Mouse (Mus musculus) WW6 (cell line): ENCODE data around the gene Fbxw5.

Experiments
- DNase-seq: peaks from one replicate; pipeline ENCODE4 v3.0.0-alpha.2; 2013; ENCODE audit warnings: low read depth, low spot score

Fbxw5 gene

GRCm38 (mm10) chr2:25477967-25478675 lies 22.4 kb upstream of the Fbxw5 start:
- DNase-seq = no peak

- DNase-seq = no peak
These were observed 20.8 kb upstream of the Fbxw5 start for GRCm38 (mm10) chr2:25479551-25480311.

GRCm38 (mm10) chr2:25480541-25480940 lies 20.0 kb upstream of the Fbxw5 start:
- no peak for DNase-seq

GRCm38 (mm10) chr2:25482969-25483368 lies 17.6 kb upstream of the Fbxw5 start:
- DNase-seq = no peak

GRCm38 (mm10) chr2:25484901-25485647 lies 15.5 kb upstream of the Fbxw5 start:
- DNase-seq = no peak

GRCm38 (mm10) chr2:25487965-25488670 lies 12.4 kb upstream of the Fbxw5 start:
- no peak for DNase-seq

- no peak for DNase-seq
These were observed 11.9 kb upstream of the Fbxw5 start for GRCm38 (mm10) chr2:25488671-25489068.

GRCm38 (mm10) chr2:25492988-25493387 lies 7.6 kb upstream of the Fbxw5 start:
- DNase-seq = no peak

GRCm38 (mm10) chr2:25493476-25493961 lies 7.0 kb upstream of the Fbxw5 start, which contains the start of gene Lcn12:
TSS of gene Lcn12 (minus strand) at chr2:25493911.
- no peak for DNase-seq

- DNase-seq = no peak
These were observed 4.1 kb upstream of the Fbxw5 start for GRCm38 (mm10) chr2:25496462-25496861.

- no peak for DNase-seq
These were observed 2.5 kb upstream of the Fbxw5 start for GRCm38 (mm10) chr2:25497846-25498575.

- DNase-seq = no peak
These were observed 1.7 kb upstream of the Fbxw5 start for GRCm38 (mm10) chr2:25498622-25499478.

GRCm38 (mm10) chr2:25500071-25500575 lies 427 bp upstream of the Fbxw5 start:
- no peak for DNase-seq

- DNase-seq = no peak
These were observed 1.3 kb downstream of the Fbxw5 start, which contains the start of gene C8g for GRCm38 (mm10) chr2:25501593-25502486. TSS of gene C8g (minus strand) at chr2:25501719.

GRCm38 (mm10) chr2:25502726-25503125 lies 2.2 kb downstream of the Fbxw5 start:
- no peak for DNase-seq

- no peak for DNase-seq
These were observed 4.0 kb downstream of the Fbxw5 start for GRCm38 (mm10) chr2:25504538-25504937.

- DNase-seq = no peak
These were observed 4.5 kb downstream of the Fbxw5 start for GRCm38 (mm10) chr2:25505000-25505399.

GRCm38 (mm10) chr2:25505860-25506259 lies 5.3 kb downstream of the Fbxw5 start:
- no peak for DNase-seq

GRCm38 (mm10) chr2:25506964-25507363 lies 6.4 kb downstream of the Fbxw5 start:
- no peak for DNase-seq
